Mouse (Mus musculus) myocyte (in vitro differentiated cells): ENCODE results near the gene Ctu1.

ENCODE experiments used
- E2F4 ChIP-seq: IDR thresholded peaks from one replicate; pipeline ENCODE4 v1.6.1; 2011; ENCODE audit warnings: mild to moderate bottlenecking, control low read depth, moderate library complexity; ENCODE audit not compliant: insufficient read depth
- MYOD1 ChIP-seq, 3 experiments: IDR thresholded peaks; one replicate each; pipeline ENCODE4 v1.6.1; 2011; ENCODE audit warnings: control low read depth in 2 of 3, low read depth in 2 of 3, mild to moderate bottlenecking in 2 of 3, moderate library complexity in 1 of 3; ENCODE audit not compliant: insufficient read length in 2 of 3, control insufficient read depth in 1 of 3

- TF ChIP-seq E2F4, result no peak
- TF ChIP-seq MYOD1 (IDR thresholded peaks at IDR 0.05; ENCODE audit: control insufficient read depth in 1 of 3, insufficient read length in 2 of 3, low read depth in 2 of 3), result no peak
Observed at GRCm38 (mm10) chr7:43634500-43634899, 37.3 kb upstream of the Ctu1 start, which contains the start of gene Ceacam18.
